Mouse (Mus musculus) midbrain, postnatal 0 days (tissue): ENCODE measurements around the gene Grm4. TPM values are rescaled to one million over a fixed set of nuclear protein-coding genes. Genes with fewer than 3 reads are reported as not detected.

Experiments used
- ATAC-seq: fragments of 200-750 bp; cut with Nextera tagmentation; 2 replicates; pipeline ENCODE4 v1.8.0; 2017; ENCODE audit warnings: moderate number of reproducible peaks, mild to moderate bottlenecking, moderate TSS enrichment, moderate library complexity; ENCODE audit not compliant: low FRiP score
- DNase-seq: peaks from one replicate; pipeline ENCODE4 v3.0.0-alpha.2; 2015; ENCODE audit warnings: low spot score
- H3K27ac ChIP-seq: fragments of 300-500 bp; sonication (generic); 2 replicates; pipeline ENCODE4 v1.5.1; 2014; ENCODE audit warnings: low read depth, mild to moderate bottlenecking, low read length, mixed read lengths
- H3K27me3 ChIP-seq: fragments of 300-500 bp; sonication (generic); 2 replicates; pipeline ENCODE4 v1.6.1; 2014; ENCODE audit warnings: low read length, control low read depth, mixed read lengths; ENCODE audit not compliant: insufficient read depth
- H3K36me3 ChIP-seq: fragments of 300-500 bp; sonication (generic); 2 replicates; pipeline ENCODE4 v1.6.1; 2014; ENCODE audit warnings: low read length, control low read depth, mixed read lengths; ENCODE audit not compliant: insufficient read depth
- H3K4me1 ChIP-seq: fragments of 300-500 bp; sonication (generic); 2 replicates; pipeline ENCODE4 v1.6.1; 2014; ENCODE audit warnings: mild to moderate bottlenecking, control low read depth, antibody characterized with exemption, low read length, mixed read lengths; ENCODE audit not compliant: insufficient read depth
- H3K4me2 ChIP-seq: fragments of 300-500 bp; sonication (generic); 2 replicates; pipeline ENCODE4 v1.6.1; 2014; ENCODE audit warnings: low read depth, mild to moderate bottlenecking, low read length, mixed read lengths; ENCODE audit not compliant: poor library complexity, severe bottlenecking
- H3K4me3 ChIP-seq: fragments of 300-500 bp; sonication (generic); 2 replicates; pipeline ENCODE4 v1.5.1; 2014; ENCODE audit warnings: low read depth, mild to moderate bottlenecking, low read length, moderate library complexity
- H3K9ac ChIP-seq: fragments of 300-500 bp; sonication (generic); replicated peaks from 2 replicates; pipeline ENCODE4 v1.6.1; 2014; ENCODE audit warnings: mild to moderate bottlenecking, low read length, moderate library complexity, mixed read lengths; ENCODE audit not compliant: poor library complexity, severe bottlenecking
- H3K9me3 ChIP-seq: fragments of 300-500 bp; sonication (generic); 2 replicates; pipeline ENCODE4 v1.6.1; 2016; ENCODE audit warnings: low read length, control low read depth
- CTCF ChIP-seq: IDR thresholded peaks from 2 replicates; pipeline ENCODE4 v1.5.1; 2016; ENCODE audit warnings: antibody characterized with exemption, mild to moderate bottlenecking
- WGBS: fragments of 180-500 bp; shearing (Covaris S2); extraction: QIAGEN DNeasy Blood & Tissue Kit; methylation state at CpG from one replicate; pipeline ENCODE4 v1.1.7; 2014; 5-methylcytosine and 5-hydroxymethylcytosine counted together
- polyA plus RNA-seq: library from polyadenylated mRNA; unstranded; fragments of >200 nt; fragmentation: Nextera tagmentation; extraction: Ambion mirVana; gene quantifications from 2 replicates; pipeline ENCODE4 v1.2.1, GENCODE M21; 2015
- total RNA-seq: library from RNA; depleted of rRNA; stranded (reverse); fragments of >200 nt; gene quantifications from 2 replicates; pipeline ENCODE4 v1.2.3, GENCODE M21; 2014

Gene Grm4
- total and polyA plus RNA-seq, 2 experiments from 2014 or later: 11.1 to 54.0 TPM

DNA sequence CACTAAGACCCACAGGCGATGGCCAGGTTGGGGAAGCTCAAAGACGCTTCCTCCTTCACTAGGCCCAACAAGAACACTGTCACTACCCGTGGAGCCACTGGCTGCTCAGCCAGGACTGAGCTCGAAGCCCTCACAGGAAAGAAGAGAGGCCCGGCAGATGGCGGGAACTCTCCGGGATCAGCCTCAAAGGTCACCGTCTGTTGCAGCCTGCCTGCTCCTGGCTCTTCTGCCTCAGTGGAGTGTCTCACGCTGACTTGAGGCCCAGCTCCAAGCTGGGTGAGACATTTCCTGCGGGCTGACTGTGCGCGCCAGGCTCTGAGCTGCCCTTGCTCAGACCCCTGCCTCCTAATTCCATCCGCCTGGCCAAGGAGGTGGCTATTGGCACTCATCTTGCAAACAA, 22.1 kb downstream of the Grm4 start:
- Histone ChIP-seq H3K27ac (no peak overlapping the region), H3K4me2 (no peak overlapping the region), H3K27me3 (no peaks in the 10 kb centered on the region), H3K4me3 (no peak overlapping the region), H3K9me3 (no peaks in the 10 kb centered on the region), H3K36me3 (no peaks in the 10 kb centered on the region), H3K4me1 (peaks cover 13% of the 10 kb centered on the region), H3K9ac (no peak overlapping the region)
- 81% methylated on average over 13 of the region's 13 CpGs for WGBS
- ATAC-seq: no peak
- DNase-seq: no peak
- no peak for TF ChIP-seq CTCF

DNA sequence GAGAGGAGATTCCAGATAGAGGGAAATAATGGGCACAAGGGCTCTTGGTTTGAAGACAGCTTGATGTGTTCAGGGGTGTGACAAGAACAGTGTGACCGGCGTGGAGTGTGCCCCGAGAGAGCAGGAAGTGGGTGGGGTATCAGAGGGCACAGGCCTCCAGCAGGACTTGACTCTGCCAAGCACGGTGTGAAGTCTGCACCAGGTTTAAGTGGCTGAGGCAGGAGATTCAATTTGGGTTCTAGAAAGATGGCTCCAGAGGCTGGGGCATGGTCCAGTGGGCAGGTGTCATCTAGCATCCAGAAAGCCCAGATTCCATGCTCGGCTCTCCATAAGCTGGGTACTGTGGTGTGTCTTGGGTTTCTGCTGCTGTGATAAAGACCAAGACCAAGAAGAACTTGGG, 23.4 kb downstream of the Grm4 start:
- H3K27ac ChIP-seq: no peak overlapping the region
- H3K4me1 ChIP-seq: peaks cover 13% of the 10 kb centered on the region
- no peak for DNase-seq
- no peaks in the 10 kb centered on the region for H3K36me3 ChIP-seq
- ATAC-seq: no peak
- H3K27me3 ChIP-seq: no peaks in the 10 kb centered on the region
- H3K4me3 ChIP-seq: no peak overlapping the region
- H3K9ac ChIP-seq: no peak overlapping the region
- H3K4me2 ChIP-seq: no peak overlapping the region
- no peak for TF ChIP-seq CTCF
- WGBS: 79% methylated on average over 5 of the region's 5 CpGs
- H3K9me3 ChIP-seq: no peaks in the 10 kb centered on the region

DNA sequence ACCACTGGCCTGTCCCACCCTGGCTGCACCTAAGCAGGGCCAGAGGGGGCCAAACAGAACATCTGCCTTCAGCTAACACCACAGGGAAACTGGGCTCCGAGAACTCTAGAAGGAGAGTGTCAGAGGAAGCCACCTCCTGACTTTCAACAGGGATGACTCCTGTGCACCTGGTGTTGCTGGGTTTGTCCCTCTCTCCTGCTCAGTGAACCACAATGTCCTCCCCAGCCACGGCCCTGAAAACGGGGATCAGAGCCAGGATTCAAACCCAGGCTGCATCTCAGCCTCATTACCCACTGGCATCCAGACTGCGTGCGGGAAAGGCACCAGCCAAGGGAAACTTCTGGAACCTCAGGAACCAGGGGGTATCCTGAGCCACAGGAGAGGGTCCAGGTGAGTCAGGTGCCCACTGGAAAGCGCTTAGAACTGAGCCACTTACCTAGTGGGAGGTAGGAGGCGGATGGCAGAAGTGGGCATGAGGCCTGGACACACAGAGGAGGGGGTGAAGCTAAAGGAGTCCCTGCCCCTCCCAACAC, 26.1 kb downstream of the Grm4 start:
- TF ChIP-seq CTCF: no peak
- ATAC-seq (no peak), DNase-seq (no peak)
- 81% methylated on average over 7 of the region's 7 CpGs for WGBS
- Histone ChIP-seq H3K27ac (no peak overlapping the region), H3K4me1 (no peaks in the 10 kb centered on the region), H3K9ac (no peak overlapping the region), H3K9me3 (no peaks in the 10 kb centered on the region), H3K36me3 (no peaks in the 10 kb centered on the region), H3K27me3 (no peaks in the 10 kb centered on the region), H3K4me2 (no peak overlapping the region), H3K4me3 (no peak overlapping the region)

DNA sequence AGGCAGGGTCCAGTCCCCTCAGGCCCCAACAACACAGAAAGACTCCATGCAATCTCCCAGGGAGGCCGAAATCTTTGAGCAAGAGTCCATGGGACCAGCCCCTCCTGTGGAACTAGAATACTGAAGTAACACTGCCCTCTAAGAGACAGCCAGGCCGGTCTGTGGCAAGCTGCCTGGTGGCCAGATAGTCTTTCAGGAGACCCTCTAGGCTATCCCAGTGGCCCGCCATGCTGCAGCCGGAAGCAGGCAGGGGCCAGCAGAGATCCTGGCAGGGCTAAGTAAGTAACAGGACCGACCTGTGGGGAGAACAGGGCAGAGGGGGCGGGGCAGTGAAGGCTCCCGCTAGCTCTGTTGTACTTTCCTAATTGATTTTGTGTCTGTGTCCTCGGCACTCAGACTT, 27.2 kb downstream of the Grm4 start:
- Histone ChIP-seq H3K36me3 (no peaks in the 10 kb centered on the region), H3K4me1 (no peaks in the 10 kb centered on the region), H3K9me3 (no peaks in the 10 kb centered on the region), H3K4me2 (no peak overlapping the region), H3K9ac (no peak overlapping the region), H3K27me3 (no peaks in the 10 kb centered on the region), H3K4me3 (no peak overlapping the region), H3K27ac (no peak overlapping the region)
- no peak for ATAC-seq
- DNase-seq: no peak
- no peak for TF ChIP-seq CTCF
- WGBS: 49% methylated on average over 8 of the region's 8 CpGs

DNA sequence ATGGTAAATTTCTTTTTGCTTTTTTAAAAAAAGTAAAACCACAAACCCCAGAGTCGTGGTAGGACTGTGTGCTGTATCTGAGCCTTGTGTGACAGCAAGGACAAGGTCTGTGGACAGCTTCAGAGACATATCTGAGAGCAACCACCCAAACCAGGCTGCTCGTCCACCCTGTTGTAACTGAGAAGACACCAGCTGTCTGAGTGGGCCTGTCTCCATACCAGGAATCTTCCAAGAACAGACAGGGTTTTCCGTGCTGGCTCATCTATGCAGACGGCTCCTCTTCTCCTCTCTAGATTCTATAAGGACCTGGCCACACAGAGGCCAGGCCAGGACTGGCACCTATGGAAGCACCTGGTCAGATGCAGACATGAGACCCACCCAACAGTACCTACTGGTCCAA, 27.8 kb downstream of the Grm4 start:
- 88% methylated on average over 4 of the region's 4 CpGs for WGBS
- ATAC-seq: no peak
- no peak overlapping the region for H3K27ac ChIP-seq
- H3K9ac ChIP-seq: no peak overlapping the region
- no peak for TF ChIP-seq CTCF
- H3K36me3 ChIP-seq: no peaks in the 10 kb centered on the region
- H3K4me2 ChIP-seq: no peak overlapping the region
- DNase-seq: no peak
- H3K4me1 ChIP-seq: no peaks in the 10 kb centered on the region
- no peaks in the 10 kb centered on the region for H3K27me3 ChIP-seq
- H3K4me3 ChIP-seq: no peak overlapping the region
- no peaks in the 10 kb centered on the region for H3K9me3 ChIP-seq

DNA sequence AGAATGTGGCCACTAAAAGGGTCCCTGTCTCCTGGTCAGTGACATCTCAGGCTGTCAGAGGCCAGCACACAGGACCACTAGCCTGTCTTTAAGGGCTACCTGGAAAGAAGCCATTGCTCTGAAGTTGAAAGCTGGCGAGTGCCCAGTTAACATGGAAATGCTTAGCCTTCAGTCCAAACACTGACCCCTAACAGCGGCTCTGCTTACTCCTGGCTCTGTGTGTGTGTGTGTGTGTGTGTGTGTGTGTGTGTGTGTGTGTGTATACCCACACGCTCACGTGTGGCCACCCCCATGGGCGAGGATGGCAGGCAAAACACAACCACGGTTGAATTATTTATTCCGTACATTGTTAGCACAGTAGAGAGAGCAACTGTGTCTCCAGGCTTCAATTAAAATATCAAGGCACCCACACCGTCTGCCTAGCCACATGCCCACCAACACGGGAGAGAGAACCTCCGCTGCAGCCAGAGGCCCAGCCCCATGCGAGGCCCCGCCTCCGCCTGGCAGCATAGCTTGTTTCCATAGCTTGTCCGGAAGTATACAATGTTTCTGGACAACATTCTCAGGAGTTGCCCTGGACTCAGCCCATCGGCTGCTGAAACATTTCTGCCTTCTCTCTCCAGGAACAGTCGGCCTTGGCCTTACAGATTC, 32.9 kb downstream of the Grm4 start:
- no peaks in the 10 kb centered on the region for H3K36me3 ChIP-seq
- no peak overlapping the region for H3K4me3 ChIP-seq
- peak; percentile 45 for DNase-seq
- H3K9ac ChIP-seq: no peak overlapping the region
- no peak overlapping the region for H3K27ac ChIP-seq
- H3K9me3 ChIP-seq: no peaks in the 10 kb centered on the region
- TF ChIP-seq CTCF: no peak
- no peak overlapping the region for H3K4me2 ChIP-seq
- H3K27me3 ChIP-seq: no peaks in the 10 kb centered on the region
- 54% methylated on average over 16 of the region's 16 CpGs for WGBS
- no peak for ATAC-seq
- H3K4me1 ChIP-seq: no peaks in the 10 kb centered on the region
